Mouse (Mus musculus): ENCODE data around the gene Hras.
A peak's percentile ranks its signal among the peaks of the same experiment; 100 is the strongest.

Gene Hras

DNA sequence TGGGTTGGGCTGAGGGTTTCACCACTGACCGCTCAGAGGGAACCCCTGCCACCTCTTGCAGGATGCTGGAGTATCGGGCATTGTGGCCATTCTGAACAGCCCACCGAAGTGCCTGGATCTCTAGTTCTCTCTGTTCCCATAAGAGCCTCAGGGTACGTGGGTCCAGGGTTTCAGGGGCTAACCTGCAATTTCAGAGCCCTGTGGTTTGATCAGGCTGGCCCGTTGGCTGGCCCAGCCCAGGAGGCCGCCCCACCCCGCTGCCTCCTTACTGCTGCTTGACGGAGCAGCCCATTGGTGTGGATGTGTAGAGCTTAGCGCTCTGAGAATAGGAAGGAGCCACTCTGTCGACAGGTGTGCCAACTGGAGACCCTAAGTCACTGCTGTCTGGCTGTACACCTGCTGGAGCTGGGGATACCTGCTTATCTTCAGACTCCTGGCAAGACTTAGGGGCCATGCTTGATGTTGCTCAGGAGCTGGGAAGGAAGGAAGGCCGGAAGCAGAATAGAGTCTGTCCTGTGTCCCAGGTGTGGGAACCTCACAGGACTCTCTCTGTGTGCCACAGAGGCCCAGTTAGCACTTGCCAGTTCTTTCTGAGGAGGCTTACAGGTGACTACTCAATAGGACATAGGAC is 19.9 kb upstream of the Hras start, which contains the start of gene Lmntd2:
TSS of gene Lmntd2 (minus strand) at position 476 of the 631 bp plus-strand sequence.
- no peak for DNase-seq (ENCODE audit: low spot score)

DNA sequence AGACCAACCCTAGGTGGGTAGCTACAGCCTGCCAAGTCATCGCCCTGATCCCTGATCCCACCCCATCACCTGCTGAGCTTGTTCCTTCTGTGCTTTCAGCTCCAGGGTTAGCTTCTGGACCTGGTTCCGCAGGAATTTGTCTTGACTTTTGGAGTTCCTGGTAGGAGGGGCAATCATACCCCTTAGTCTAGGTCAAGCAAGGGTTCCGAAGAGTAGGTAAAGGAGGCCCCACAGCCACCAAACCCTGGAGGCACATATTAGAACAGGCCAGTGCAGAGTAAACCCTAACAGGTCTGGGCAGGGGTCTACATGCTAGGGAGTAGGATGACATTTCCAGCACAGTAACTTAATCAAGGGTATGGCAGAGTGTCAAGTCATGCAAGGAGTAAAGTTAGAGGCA is 19.3 kb upstream of the Hras start:
- DNase-seq (ENCODE audit: low spot score) = no peak

DNA sequence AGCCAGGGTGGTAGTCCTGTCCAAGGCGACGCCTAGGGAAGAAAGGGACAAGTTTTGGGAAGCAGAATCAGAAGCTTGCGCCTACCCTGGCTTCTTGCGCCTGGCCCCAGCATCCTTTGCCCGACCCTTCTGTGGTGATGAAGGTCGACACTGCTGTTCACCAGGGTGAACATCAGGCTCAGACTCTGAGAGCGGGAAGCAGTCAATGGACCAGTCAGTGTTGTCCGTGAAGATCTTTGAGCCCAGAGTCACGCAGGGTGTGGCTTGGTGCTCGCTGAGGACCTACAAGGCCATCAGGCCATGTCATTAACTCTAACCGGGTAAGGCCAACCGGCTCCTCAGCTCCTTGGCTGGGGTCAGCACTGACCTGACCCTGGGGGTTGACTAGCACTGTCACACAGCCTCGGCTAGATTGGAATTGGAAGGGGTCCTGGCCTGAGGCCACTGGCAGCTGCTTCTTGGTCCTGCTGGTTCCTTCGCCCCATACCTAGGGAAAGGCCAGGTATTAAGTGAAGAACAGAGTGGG is 16.9 kb upstream of the Hras start:
- DNase-seq (ENCODE audit: low spot score) = no peak

DNA sequence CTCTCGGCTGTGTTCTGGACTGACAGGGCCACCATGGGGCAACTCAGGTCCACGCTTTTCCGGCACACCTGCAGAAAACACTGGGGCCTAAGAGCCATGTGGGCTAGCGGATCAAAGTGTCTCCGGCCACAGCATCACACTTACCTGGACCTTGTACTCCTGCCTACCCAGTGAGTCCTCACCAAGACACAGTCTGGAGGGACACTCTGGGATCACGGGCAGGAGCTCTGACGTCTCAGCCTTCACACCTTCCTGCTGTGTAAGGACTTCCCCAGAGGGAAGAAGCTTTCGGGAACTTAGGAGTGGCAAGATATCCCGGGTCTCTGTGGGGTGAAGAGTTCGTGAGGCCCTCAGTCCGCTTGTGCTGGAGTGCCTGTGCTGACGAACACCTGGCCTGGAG is 16.3 kb upstream of the Hras start:
- no peak for DNase-seq (ENCODE audit: low spot score)

GRCm38 (mm10) chr7:141209526-141209925 is 15.7 kb upstream of the Hras start:
- no peak for DNase-seq (ENCODE audit: low spot score)

DNA sequence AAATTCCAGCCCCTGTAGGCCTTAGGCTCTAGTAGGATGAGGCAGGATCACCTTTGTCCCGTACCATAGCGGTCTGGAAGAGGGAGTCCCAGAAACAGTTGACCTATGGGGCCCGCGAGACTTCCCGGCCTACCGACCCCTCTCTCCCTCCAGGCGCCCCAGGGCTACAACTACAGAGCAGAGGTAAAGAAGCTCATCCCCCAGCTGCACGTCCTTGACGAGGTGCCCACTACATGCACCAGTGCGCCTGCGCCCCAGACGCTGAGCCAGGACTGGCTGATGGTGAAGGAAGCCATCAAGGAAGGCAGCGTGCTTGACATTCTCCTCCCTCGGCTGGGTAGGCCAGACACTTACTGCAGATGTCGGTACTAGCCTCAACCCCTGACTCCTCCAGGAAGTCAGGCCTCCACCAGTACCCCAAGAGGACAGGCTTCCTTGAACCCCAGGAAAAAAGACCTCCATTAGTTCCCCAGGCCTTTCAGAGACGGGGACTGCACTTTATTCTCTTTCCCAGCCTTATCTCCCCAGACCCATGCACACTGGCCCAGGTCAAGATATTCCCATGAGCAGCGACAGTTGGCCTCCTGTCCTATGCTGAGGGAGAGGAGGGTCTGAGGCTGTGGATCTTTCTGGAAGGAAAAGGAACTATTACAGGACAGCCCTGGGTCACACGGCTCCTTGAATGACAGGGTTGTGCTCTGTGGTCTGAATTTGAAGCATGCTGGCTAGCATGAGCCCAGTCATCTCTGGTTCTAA is 12.6 kb upstream of the Hras start:
- DNase-seq (ENCODE audit: low spot score) = no peak

DNA sequence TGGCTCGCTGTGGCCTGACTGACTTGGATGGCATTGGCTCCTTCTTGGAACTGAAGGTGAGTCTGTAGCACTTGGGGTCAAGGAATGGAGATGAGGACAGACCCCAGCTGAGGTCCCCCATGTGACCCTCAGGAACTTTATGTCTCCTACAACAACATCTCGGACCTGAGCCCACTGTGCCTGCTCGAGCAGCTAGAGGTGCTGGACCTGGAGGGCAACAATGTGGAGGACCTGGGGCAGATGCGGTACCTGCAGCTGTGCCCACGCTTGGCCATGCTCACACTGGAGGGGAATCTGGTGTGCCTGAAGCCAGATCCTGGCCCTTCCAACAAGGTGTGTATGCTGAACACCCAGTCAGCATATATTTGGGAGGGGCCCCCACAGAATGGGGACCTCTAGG is 11.7 kb upstream of the Hras start:
- no peak for DNase-seq (ENCODE audit: low spot score)

DNA sequence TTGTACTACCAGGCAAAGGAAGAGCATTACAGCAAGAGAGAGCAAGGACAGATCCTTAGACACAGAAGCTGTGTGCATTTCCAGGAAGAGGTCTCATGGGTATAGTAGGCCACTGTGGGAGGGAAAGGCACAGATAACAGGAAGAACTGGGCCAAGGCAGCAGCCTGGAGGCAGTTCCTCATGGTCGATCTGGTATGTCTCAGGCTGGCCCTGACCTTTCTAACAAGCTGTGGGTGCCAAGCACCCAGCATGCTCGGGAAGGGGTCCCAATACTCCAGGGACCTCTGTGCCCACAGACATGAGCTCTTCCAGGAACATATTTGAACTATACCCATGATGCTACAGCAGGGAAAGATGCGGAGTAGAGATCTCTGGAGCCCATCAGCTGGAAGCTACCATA is 10.7 kb upstream of the Hras start:
- no peak for DNase-seq (ENCODE audit: low spot score)

GRCm38 (mm10) chr7:141198121-141198520 is 4.3 kb upstream of the Hras start:
- DNase-seq (ENCODE audit: low spot score) = no peak

DNA sequence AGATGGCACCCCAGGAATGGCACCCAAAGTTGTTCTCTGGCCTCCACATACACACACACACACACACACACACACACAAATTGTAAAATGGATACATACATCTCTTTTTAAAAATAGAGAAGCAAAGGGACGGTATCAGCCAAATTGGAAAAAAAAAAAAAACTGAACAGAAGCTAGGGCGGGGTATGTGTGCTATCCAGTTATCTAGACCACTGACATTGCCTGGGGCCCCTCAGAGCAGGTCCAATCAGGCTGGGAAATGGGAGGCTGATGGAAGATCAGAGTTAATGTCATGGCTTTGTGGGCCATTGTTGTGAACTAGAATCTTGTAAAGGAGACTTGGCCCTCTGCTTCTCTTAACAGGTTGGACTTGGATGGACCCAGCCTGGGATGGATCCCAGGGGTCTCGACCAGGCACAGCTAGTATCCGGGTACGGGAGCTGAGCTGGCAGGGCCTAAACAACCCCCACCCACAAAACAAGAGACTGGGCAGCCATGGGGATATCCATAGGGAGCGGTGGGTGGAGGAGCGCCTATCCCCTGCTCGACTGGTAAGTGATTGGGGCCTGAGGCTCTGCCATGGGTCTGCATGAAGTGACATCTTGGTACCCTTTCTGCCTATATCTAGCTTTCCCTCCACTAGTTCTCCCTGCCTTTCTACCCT is 2.9 kb upstream of the Hras start:
- no peak for DNase-seq (ENCODE audit: low spot score)

GRCm38 (mm10) chr7:141195754-141196153 is 1.9 kb upstream of the Hras start:
- no peak for DNase-seq (ENCODE audit: low spot score)

DNA sequence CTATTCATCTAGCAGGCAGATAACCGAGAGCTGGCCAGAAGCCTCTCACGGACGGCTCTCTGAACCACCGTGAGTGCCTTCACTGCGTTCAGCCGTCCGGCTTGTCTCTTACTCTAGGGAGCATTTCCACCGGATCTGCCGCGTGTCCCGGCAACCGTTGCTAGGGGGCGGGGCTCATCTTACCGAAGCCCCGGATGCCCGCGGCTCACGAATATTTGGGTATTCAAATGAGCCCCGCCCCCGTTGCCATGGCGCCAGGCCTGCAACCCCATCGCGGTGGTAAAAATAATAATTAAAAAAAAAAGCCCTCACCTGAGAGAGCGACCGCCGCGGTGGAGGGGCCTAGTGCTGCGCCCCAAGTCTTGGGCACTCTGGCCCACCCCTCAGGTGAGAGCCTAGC is 1.0 kb upstream of the Hras start:
- DNase-seq (ENCODE audit: low spot score) = peak; percentile 94

DNA sequence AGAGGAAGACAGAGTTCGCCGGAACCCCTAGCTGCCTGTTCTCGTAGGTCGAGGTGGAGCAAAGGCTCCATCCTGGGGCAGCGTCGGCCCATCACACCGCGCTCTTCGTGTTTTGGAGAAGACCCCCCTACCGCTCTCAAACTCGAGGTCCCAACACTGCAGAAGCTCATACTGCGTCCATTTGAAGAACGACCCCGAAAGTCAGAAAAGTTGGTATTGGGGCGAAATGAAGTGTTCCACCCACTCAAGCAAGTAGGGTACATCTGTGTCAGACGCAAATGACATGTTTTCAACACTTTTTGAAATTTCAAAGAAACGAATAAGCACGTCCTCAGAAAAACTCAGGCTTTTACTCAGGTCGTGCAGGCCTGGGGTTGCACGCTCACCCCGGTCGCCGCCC is 604 bp upstream of the Hras start:
- DNase-seq (ENCODE audit: low spot score) = no peak

DNA sequence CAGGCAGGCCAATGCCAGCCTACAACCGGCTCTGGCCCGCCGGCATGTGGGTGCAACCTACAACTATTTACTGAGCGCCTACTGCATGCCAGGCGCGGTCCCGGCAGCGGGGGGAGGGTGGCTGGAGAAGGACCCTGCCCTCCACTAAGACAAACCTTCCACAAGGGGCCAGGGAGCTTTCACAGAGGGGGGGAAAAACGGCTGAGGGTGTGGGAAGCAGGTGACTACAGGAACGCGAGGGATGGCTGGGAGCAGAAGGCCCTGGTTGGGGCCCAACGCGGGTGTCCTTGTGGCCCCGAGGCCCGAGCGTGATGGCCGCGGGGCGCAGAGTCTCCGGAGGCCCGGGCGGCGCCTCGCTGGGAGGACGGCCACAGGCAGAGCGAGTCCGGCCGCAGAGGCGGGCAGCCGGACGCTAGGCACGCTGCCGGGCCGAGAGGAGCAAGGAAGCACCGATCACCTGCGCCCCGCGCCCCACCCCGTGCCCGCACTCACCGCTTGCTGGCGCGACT is 403 bp downstream of the Hras start:
- peak; percentile 85 for DNase-seq (ENCODE audit: low spot score)

DNA sequence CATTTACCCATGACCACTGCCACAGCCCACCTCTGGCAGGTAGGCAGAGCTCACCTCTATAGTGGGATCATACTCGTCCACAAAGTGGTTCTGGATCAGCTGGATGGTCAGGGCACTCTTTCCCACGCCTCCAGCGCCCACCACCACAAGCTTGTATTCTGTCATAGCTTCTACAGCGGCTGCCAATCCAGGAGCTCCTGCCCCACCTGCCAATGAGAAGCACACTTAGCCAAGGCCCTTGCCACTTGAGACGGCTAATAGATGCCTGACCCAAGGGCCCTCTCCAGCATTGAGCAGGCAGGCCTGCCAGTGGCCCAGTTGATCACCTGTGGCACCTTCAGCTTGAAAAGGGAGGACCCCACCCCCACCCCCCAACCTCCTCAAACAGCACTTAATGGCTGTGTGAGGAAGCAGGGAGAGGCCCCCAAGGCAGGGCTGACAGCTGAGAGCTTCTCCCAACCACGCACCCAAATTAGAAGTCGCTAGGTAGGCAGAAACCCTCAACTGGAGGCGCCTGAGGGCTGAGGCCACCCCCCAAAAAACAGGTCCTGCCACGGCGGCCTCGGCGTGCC is 943 bp downstream of the Hras start:
- DNase-seq (ENCODE audit: low spot score) = no peak

DNA sequence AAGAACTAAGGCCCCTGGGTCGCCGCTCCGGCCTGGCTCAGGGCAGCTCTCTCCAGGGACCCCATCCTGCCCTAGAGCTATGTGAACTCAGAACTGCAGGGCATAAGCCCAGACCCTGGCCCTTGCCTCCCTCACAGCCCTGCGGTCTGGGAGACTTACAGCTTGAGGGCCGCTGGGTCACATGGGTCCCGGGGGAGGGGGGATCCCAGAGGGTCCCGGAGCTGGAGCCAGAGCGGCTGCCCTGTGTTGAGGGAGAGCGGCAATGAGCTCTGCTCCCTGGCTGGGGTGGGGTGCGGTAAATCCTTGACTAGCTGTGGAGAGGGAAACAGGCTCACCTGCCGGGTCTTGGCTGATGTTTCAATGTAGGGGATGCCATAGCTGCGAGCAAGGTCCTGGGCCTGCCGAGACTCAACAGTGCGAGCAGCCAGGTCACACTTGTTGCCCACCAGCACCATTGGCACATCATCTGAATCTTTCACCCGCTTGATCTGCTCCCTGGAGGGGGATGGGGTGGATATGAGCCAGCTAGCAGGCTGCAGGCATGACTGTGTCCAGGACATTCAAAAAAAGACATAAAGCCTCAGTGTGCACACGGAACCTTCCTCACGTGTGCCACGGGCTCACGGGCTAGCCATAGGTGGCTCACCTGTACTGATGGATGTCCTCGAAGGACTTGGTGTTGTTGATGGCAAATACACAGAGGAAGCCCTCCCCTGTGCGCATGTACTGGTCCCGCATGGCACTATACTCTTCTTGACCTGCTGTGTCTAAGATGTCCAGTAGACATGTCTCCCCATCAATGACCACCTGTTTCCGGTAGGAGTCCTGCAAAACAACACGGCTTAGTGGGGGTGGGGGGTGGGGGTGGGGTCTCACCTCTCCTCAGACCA is 1.8 kb downstream of the Hras start:
- DNase-seq (ENCODE audit: low spot score) = no peak

GRCm38 (mm10) chr7:141191036-141191435 is 2.8 kb downstream of the Hras start:
- DNase-seq (ENCODE audit: low spot score) = no peak

DNA sequence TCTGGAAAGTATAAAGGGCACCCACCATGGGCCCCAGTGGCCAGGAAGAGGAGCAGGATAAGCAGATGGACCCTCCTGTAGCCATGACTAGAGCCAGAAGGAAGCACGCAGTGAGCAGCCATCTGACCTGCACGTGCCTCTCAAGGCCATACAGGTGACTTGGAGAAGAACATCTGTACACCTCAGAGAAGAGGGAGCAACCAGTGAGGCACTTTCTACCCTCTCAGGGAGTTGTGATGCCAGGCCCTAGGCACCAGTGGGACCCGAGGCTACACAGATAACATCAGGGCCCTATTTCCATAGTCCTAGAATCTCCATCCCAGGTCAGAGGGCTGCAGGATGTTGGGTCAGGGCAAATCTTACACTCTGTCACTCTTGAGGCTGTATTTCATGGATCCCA is 3.6 kb downstream of the Hras start:
- no peak for DNase-seq (ENCODE audit: low spot score)

DNA sequence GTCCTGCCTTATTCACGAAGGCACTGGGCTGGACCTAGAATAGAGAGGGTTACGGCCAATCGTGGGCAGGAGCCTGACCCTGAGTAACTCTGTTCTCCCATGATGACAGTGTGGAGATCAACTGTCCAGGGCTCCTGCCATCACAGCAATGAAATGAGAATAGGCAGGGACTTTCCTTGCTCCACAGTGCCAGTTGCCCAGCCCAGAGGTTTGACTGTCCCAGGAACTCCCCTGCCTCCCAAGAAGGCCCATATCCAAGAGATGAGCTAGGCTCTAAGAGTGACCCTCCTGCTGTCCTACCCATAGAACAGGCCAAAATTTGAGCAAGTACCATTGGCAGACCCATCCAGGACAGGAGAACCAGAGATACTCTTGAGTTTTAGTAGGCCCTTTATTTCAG is 5.1 kb downstream of the Hras start:
- DNase-seq (ENCODE audit: low spot score) = no peak

- DNase-seq (ENCODE audit: low spot score) = no peak
Measured at GRCm38 (mm10) chr7:141188194-141188593, 5.6 kb downstream of the Hras start.

- peak; percentile 87 for DNase-seq (ENCODE audit: low spot score)
Measured at GRCm38 (mm10) chr7:141176173-141176572, 17.6 kb downstream of the Hras start.

- DNase-seq (ENCODE audit: low spot score) = no peak
Measured at GRCm38 (mm10) chr7:141175068-141175467, 18.7 kb downstream of the Hras start.

All from urinary bladder, postnatal 14 days (tissue).